Mouse (Mus musculus) splenic B cell, adult 2 months (primary cell): ENCODE results near the gene Gstt1.
"Not testable (repeated sequence)": the region's sequence is repeated elsewhere in the genome, so short reads cannot be mapped to it uniquely, and the experiment has no call there.

ENCODE experiments used
- DNase-seq: peaks from one replicate; pipeline ENCODE4 v3.0.0-alpha.2; 2011; ENCODE audit warnings: low read depth, low spot score
- H3K27me3 ChIP-seq: 2 replicates; pipeline ENCODE4 v1.6.1; 2012; ENCODE audit warnings: mild to moderate bottlenecking, low read length, moderate library complexity, mixed read lengths; ENCODE audit not compliant: control insufficient read depth, poor library complexity, insufficient read depth, severe bottlenecking
- H3K36me3 ChIP-seq: 2 replicates; pipeline ENCODE4 v1.6.1; 2012; ENCODE audit warnings: mild to moderate bottlenecking, low read length, moderate library complexity, mixed read lengths; ENCODE audit not compliant: control insufficient read depth, poor library complexity, insufficient read depth, severe bottlenecking

Gstt1 gene

DNA sequence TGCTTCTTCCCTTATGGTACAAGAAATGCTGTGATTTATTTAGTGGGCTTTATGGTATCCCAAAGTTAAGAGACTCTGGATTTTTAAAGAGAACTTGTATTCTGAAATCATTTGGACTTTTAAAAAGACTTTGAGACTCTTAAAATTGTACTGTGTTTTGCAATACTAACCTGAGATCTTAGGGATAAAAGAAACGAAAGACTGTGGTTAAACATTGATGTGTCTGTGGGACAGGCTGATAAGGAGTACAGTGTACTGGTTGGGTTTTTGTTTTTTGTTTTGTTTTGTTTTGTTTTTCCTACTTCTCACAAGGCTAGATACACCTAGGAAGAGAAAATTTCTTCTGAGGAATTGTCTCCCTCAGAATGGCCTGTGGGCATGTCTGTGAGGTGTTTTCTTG, 12.9 kb downstream of the Gstt1 start:
- Histone ChIP-seq H3K36me3 (no peaks in the 10 kb centered on the region), H3K27me3 (no peaks in the 10 kb centered on the region; the same call in 1 of the 2 replicates)
- DNase-seq: no peak

DNA sequence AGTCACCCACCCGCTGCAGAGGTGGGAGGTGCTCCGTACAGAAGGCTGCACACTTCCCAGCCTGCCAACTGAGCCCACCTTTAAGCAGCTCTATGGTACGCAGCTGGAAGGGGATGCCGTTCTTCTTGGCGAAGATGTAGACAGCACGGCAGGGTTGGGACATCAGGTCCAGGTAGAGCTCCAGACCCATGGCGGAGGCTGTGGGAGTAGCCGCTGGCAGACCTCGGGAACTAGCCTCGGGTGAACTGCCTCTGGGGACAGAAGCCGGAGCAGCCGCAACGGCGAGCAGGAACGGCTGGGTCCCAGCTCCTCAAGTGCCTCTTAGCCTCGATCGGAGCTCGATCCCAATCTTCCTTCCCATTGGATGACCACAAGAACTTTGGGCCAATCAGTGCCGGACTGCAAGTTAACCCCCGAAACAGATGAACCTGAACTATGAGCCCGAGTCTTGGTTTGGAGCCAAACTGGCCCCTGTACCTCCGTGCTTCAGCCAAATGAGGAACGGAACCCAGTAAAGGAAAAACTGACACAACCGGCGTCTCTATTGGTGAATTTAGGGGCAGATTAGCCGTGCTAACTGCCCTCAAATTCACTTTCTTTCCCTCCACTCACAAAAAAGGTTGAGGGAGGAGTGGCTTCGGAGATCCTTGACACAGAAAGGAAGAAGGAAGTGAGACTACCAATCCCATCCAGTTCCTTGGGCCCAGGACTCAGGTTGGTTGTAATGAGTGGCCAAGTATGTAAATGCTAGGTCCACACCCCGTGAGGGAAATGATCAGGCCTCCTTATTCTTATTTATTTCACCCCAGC, 17.4 kb downstream of the Gstt1 start, which contains the start of the genes Gm20441 and Gstt3:
Gene Gm20441 (minus strand): TSS at position 186 of the 810 bp plus-strand sequence.
Gene Gstt3 (minus strand): TSS at position 646 of the 810 bp plus-strand sequence.
- no peaks in the 10 kb centered on the region for H3K27me3 ChIP-seq
- peak; percentile 69 for DNase-seq
- H3K36me3 ChIP-seq: no peaks in the 10 kb centered on the region

DNA sequence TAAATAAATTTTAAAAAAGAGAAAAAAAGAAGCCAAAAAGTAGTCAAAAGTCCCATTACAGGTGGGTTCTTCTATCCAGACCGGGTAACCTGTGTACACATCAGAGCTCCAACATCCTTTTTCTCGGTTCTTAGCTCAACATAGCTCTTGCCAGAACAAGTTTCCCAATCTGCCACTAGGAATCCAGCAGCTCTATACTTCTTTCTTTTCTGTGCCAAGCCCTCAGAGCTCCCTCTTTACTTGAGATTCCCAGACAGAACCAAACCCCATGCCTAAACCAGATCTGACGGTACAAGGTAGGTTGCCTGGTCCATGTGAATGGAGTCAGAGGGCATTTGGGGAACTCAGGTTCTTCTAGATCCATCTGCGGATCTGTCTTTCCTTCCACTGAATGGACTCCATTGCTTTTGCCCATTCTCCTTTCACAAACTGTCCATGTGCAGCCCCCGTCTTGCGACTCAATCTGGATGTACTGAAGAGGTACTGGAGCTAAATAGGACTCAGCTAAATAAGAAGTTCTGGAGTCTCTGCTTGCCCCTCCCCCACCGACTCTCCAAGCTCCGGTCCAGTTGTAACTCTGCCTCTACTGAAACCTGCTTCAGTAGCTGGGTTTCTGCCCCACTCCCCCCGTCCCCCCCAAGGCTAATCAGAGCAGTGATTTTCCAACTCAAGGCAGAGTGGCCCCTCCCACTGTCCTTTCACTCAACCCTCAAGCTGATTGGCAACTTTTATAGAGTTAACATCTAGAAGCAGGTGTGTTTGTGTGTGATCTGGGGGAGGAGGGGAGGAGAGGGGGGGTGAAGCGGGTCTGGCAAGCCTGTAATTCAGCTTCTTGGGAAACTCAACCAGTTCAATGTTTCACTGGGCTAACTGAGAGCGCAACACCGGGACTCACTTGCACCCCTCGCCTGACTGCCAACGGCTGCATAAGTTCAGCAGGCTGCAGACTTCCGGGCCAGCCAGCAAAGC, 18.9 kb downstream of the Gstt1 start:
- Histone ChIP-seq H3K36me3 (no peaks in the 10 kb centered on the region; the same call in 1 of the 2 replicates), H3K27me3 (no peaks in the 10 kb centered on the region)
- DNase-seq: no peak

DNA sequence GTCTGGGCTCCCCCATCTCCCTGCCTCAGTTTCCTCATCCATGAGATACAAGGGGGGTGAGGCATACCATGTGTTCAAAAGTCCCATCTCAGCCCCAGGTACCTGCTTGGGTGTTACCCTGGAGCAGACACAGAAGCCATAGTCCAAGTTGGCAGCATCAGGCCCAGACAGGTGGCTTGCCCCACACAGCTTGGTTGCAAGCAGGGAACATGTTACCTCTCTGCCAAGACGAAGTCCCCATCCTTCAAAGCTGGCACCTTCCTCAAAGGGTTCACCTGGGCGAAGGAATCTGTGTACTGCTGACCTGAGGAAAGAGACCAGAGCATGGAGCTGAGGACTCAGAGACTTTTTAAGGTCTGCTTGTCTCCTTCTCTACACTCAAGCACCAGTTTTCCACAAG, 20.5 kb downstream of the Gstt1 start:
- DNase-seq: no peak
- H3K27me3 ChIP-seq: no peaks in the 10 kb centered on the region
- H3K36me3 ChIP-seq: no peaks in the 10 kb centered on the region; the same call in 1 of the 2 replicates

DNA sequence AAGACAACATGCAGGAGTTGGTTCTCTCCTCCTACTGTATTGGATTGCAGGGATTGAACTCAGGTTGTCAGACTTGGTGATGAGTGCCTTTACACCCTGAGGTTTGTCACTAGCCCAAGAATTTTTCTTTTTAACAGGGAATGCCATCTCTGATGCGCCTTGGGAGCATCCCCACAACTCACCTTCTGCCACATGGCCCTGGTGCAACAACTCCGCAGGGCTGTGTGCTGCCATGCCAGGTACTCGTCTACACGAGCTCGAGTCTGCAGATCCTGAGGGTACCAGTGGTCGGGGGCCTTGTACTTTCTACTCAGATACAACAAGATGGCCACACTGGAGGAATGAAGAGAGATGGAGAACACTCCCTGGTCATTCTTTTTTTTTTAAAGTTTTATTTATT, 21.8 kb downstream of the Gstt1 start:
- Histone ChIP-seq H3K36me3 (no peaks in the 10 kb centered on the region; the same call in 1 of the 2 replicates), H3K27me3 (no peaks in the 10 kb centered on the region)
- DNase-seq: no peak

DNA sequence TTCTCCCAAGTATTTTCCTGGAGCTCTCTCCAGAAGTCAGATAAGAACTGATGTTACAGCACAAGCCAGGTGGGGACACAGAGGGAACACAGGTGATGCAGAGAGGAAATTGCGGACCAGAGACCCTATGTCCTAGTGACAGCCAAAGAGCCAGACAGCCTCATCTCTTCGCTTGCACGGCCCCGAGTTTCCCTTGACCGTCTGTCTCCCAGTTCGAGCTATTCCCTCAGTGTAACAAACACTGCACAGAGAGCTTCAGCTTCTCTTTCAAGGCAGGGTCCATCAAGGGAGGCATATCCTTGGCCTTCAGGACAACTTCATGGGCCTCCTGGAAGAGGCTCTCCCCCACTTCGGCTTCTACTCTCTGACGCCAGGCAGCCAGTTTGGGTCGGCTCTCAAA, 23.8 kb downstream of the Gstt1 start:
- no peak for DNase-seq
- Histone ChIP-seq H3K27me3 (no peaks in the 10 kb centered on the region), H3K36me3 (no peaks in the 10 kb centered on the region; the same call in 1 of the 2 replicates)

DNA sequence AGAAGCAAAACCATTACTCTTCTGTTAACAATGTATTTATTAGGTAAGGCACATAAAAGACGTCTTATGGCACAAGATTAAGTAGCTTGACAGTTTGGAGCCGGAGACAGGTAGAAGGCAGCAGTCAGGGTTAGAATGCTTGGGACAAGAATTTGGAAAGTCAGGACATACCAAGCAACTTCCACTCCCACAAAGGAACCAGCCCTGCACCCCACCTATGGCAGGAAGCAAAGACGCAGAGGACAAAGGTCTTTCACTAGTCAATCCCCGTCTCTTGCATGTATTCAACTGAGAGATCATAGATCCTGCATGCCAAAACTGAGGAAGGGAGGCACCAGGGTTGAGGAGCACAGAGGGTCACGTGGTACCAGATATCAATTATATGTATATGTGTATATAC, 24.3 kb downstream of the Gstt1 start:
- no peaks in the 10 kb centered on the region; the same call in 1 of the 2 replicates for H3K36me3 ChIP-seq
- no peak for DNase-seq
- no peaks in the 10 kb centered on the region for H3K27me3 ChIP-seq

DNA sequence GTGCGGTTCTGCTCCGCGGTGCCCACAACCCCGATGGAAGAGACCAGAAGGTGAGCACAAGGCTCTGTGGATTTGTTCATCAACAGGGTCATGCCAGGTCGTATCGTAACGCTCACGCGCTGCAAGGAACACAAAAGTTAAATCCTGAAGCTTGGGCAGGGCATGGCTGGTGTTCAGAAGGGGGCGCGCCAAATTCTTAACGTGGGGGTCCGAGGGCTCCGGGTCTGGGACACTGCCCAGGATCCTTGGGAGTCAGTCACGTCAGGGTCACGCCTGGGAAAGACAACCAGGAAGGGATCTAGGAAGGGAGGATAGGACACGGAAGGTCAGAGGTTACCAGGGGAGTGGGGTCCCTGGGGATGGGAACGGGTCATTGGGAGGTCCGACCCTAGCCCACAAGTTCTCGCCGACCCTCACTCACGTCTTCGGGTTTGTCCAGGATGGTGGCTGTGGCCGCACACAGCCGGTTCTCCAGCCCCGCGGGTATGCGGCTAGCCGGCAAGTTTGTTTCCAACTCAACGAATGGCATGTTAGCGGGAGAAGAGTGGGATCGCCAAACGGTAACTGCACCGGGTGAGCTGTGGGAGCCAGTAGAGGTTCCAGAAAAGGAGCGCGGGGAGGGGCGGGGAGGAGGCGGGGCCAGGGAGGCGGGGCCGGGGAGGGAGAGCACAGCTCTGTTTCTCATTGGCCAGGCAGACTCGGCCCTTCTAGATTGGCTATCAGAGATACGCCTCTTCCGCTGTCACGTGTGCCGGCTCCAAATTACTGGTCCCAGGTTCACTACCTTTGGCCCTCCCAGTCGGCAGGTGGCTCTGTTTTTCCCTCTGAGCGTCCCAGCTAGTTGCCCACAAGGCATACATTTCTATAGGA, 25.4 kb downstream of the Gstt1 start, which contains the start of gene Ddt:
Gene Ddt (minus strand): TSS at position 620 of the 870 bp plus-strand sequence.
- Histone ChIP-seq H3K27me3 (no peaks in the 10 kb centered on the region), H3K36me3 (no peaks in the 10 kb centered on the region; the same call in 1 of the 2 replicates)
- DNase-seq: peak; percentile 94

DNA sequence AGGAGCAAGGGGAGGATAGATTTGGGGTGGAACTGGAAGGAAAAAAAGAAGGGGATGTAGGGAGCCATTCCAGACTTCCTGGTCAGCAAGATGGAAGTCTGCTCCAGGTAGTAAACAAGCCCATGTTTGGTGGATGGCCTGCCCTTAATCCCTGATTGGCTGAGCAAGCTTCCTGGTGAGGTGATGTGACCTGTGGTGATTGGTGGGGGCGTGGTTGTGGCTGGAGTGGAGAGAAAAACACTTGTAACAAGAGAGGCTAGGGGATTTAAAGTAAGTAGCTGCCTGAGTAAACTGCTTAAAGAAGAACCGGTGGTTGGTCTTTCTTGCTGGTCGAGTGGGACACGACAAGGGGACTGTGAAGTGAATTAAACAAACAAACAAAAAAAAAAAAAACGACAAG, 30.6 kb downstream of the Gstt1 start:
- not testable (repeated sequence) for DNase-seq, H3K27me3 ChIP-seq, H3K36me3 ChIP-seq

DNA sequence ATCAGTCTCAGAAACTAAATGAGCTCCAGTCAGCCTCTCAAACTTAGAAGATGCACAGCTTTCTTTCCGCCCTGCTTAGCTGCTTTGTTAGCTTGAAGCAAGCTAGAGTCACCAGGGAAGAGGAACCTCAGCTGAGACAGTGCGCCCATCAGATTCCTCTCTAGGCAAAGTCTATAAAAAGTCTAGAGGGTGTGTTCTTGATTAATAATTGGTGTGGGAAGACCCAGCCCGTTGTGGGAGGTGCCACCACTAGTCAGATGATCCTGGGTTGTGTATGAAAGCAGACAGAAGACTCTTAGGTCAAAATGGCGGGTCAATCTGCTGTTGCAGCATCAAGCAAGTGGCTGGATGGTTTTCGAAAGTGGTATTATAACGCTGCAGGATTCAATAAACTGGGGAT, 31.5 kb downstream of the Gstt1 start:
- Histone ChIP-seq H3K27me3 (no peaks in the 10 kb centered on the region), H3K36me3 (no peaks in the 10 kb centered on the region)

DNA sequence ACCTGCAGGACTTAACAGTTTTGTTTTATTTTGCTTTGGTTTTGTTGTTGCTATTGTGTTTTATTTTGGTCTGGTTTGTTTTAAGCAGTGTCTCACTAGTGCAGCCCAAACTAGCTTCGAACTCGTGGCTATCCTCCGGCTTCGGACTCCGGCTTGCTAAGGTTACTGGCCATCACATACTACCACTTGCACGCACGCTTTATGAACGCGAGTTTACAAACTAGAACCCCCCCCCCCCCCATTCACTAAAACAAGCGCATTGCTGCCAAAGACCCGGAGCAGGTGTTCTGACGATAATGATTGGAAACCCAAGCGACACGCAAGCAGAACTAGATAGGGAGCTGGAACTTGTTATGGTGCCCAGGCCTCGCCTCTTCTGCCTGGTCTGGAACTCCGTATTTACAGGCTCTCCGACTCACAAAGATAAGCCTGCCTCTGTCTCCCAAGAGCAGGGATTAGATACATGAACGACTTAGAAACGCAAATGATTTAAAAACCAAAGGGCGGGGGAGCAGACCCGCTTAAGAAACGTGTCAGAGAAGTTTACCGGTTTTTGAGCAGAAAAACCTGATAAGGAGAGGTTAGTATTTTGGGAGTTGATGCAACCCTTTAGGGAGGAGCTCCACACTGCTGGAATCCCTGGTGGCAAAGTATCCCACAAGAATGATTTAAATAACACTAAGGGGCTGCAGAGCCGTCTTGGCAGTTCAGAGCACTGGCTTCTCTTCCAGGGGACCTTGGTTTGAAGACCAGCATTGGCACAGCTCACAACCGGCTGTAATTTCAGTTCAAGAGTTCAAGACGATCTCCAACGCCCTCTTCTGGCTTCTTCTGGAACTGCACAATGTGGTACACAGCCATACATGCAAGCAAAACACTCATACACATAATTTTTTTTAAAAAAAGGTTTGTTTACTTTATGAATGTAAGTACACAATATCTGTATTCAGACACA, 33.6 kb downstream of the Gstt1 start:
- H3K36me3 ChIP-seq: no peaks in the 10 kb centered on the region
- peak; percentile 94 for DNase-seq

More for the DNA sequence above, 31.5 kb downstream of the Gstt1 start:
- DNase-seq: no peak

DNA sequence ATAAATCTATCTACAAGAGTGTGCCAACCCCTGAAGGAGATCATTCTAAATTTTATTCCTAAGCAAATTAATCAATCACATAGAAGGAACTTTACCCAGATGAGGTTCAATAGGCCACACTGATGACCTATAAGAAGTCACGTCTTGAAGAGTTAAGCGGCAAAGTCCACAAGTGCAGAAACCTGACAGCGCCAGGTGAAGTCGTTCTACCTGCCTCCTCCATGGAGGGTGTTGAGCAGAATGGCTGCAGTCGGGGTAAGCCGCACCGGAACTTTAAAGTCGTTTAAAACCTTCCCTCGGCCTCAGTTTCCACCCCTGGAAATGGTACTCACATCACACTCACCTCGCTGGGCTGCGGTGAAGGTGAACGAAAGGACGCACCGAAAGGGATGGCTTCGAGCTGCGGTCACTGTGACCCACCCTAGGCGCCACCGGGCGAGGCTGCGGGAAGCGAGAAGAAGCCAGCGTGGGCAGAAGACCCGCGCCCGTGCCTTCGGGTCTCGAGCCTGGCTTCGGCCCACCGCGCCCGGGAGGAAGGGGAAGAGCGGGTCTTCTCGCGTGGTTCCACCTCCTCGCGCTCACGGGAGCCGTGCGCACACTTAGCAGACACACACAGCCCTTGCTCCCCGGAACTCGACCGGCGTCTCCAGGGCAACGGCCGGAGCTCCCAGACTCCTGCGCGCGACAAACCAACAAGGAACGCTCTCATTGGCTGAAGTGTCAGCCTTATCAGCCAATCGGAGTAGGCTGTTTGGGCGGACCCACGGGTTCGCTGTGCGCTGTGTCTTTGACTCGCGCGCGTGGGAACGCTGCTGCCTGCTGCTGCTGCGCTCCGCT, 34.5 kb downstream of the Gstt1 start, which contains the start of gene Cabin1:
Gene Cabin1 (minus strand): TSS at position 660 of the 837 bp plus-strand sequence.
- Histone ChIP-seq H3K36me3 (no peaks in the 10 kb centered on the region), H3K27me3 (no peaks in the 10 kb centered on the region)
- peak; percentile 99 for DNase-seq

More for the DNA sequence above, 33.6 kb downstream of the Gstt1 start:
- H3K27me3 ChIP-seq: no peaks in the 10 kb centered on the region
